Mouse (Mus musculus) induced T-regulatory cell, adult 2 months (primary cell): ENCODE measurements around the gene Nup214.

Experiments
- DNase-seq: peaks from one replicate; pipeline ENCODE4 v3.0.0-alpha.2; 2012; ENCODE audit warnings: low read depth

Gene Nup214

DNA sequence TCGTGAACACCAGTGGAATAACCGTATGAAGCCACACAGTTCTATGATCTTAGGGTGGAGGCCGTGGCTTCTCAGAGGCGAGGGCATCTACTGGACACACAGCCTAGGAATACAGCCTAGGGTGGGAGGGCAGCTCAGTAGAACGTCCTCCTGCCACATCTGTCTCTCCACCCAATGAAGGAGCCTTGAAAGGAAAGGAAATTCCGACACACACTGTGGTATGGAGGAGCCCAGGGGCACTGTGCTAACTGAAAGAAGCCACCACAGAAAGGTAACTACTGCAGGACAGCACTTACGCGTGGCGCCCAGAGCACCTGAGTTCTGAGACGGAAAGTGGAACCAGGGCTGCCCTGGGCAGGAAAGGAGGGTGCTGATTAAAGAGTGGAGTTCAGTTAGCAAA lies 96.5 kb downstream of the Nup214 start:
- no peak for DNase-seq

- DNase-seq = no peak
These were observed 100.2 kb downstream of the Nup214 start for GRCm38 (mm10) chr2:32074404-32074803.

- no peak for DNase-seq
These were observed 101.1 kb downstream of the Nup214 start for GRCm38 (mm10) chr2:32075368-32075767.

DNA sequence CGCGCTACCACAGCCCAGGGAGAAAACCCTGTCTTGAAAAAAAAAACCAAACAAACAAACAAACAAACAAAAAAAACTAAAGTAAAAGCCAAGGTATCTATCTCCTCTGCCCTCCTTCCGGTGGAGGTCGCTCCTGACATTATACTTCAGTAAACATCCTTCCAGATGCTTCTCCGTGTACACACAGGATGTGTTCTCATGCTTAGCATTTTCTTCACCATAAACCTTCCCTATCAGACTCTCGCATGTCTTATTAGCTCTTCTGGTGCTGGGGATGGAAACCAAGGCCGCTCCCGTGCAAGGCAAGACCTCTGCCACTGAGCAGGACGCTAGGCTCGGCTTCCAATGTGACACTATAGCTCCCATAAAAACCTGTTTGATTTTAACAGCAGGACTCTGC lies 103.5 kb downstream of the Nup214 start:
- DNase-seq = peak; percentile 73

DNA sequence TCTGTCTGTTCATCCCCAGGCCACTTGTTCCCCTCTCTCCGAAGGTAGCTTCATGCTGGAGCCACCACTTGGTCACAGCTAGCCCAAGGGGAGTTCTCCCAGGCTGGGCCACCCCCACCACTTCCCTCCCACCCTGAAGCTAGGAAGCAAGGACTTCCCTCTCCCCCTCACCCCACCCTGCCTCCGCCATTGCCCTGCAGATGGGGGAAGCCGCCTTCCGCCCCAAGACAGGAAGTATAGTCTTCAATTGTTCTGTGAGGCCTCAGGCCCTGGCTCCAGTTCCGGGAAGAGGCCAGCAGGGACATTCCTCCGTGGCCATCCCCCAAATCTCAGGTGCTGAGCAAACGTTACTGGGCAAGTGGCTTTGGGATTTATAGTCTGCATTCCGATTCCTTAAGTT lies 104.3 kb downstream of the Nup214 start:
- peak; percentile 82 for DNase-seq

- peak; percentile 39 for DNase-seq
These were observed 105.0 kb downstream of the Nup214 start for GRCm38 (mm10) chr2:32079191-32079725.

- DNase-seq = peak; percentile 79
These were observed 106.4 kb downstream of the Nup214 start for GRCm38 (mm10) chr2:32080681-32081080.

- peak; percentile 60 for DNase-seq
These were observed 107.2 kb downstream of the Nup214 start for GRCm38 (mm10) chr2:32081296-32081929.

GRCm38 (mm10) chr2:32082229-32082628 lies 108.0 kb downstream of the Nup214 start:
- peak; percentile 45 for DNase-seq

DNA sequence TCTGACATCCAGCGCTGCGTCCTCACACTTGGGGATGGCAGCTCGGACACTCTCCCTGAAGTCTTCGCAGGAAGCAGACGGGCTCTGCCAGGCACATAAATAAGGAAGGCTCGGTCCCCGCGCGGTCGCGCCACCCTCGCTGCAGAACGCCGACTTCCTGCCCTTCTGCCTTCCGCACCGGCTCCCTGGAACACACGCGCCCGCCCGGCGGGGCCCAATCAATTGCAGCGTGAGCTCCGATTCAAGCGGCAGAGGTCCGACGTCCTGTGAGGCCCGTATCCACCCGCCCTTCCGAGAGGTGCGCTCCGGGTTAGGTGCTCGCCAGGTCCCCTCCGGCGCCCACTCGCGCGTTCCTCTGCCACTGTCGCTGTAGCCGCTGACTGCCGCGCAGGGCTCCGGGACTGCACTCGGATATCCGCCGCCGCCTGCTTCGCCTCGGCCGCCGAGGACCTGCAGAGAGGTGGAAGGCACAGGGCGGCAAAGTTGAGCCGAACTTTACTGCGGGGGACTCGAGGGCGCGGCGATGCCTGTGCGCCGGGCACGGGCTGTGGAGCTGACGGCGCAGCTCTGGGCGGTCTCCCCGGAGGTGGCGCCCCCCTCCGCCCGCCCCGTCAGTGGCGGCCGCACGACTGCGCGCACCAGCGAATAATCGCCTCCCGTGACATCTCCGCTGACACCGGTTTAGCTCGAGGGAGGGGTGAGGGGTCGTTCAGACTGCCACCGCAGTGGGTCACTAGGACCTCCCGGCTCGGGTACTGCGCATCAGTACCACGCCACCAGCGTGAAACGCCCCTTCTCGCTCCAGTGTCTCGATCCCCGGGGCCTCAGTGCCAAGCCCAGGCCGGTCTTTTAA lies 109.1 kb downstream of the Nup214 start:
- peak; percentile 85 for DNase-seq

DNA sequence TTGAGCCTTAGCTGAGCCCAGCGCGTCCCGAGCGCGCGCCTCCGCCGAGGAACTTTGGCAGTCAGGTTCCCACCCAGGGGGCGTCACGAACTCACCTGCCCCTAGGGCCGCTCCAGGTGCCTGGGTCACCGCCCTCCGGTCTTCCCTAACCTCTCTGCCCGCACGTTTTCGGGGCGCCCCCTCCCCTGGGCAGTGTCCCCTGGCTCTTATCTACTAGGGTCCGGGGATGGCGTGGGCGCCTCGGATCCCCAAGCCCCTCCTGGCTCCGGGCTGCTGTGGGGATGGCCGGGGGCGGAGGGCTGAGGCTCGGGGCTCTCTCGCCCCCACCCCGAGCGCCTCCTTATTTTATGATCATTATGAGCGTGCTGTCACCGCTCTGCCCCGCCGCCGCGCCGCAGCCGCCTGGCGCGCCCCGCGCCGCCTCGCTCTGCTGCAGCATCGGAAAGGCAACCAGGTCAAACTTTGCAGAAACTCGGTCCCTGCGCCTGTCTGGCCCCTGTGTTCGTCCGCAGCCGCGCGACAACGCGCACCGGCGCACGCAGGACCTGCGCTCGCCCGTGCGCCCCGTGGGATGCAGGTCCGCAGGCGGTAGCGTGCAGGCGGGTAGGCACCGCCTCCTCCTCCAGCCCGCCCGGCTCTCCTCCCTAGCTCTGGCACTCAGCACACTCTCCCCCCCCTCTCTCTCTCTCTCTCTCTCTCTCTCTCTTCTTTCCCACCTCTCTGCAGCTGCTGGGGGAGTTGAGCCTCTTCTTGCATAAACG lies 110.1 kb downstream of the Nup214 start, which contains the start of gene Fam78a:
Gene Fam78a, minus strand, starts transcription at position 747 of the 761 bp plus-strand sequence.
- peak; percentile 63 for DNase-seq

GRCm38 (mm10) chr2:32084872-32085199 lies 110.6 kb downstream of the Nup214 start:
- no peak for DNase-seq

DNA sequence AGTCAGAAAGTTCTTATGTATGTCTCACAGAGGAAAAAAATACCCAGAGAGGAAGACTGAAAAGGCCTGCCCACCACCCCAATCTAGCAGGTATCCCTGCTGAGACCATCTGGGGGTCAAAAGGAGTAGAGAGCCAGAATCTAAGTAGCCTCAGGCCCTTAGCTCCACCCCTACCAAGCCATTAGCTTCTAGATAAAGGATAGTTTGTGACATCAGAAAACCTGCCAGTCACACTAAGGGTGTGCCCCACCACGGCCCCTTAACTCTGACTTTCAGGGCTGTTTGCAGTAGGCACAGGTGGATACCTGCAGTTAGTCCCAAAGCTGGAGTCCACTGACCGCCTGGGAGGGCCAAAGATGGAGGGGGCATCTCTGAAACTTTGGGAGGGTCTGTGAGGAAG lies 111.0 kb downstream of the Nup214 start:
- DNase-seq = peak; percentile 21

- no peak for DNase-seq
These were observed 113.4 kb downstream of the Nup214 start for GRCm38 (mm10) chr2:32087606-32088005.

- peak; percentile 19 for DNase-seq
These were observed 114.2 kb downstream of the Nup214 start for GRCm38 (mm10) chr2:32088372-32088981.

- DNase-seq = no peak
These were observed 115.4 kb downstream of the Nup214 start for GRCm38 (mm10) chr2:32089606-32090005.

DNA sequence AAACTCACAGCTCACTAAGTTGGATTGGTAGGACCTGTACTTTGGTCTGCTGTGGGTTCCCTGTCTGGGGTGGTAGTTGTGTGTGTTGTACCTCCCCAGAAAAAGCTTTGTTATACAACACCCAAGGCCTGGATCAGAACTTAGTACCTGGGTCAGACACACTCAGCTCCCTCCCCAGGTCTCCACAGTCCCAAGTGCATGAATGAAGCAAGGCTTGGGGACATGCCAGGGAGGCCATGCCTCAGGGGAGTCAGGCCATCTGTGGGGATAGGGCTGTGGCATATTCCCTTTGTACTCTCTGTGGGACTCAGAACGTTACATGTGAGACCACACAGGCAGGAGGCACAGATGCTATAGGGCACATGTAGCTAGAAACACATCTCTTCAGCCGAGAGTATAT lies 115.9 kb downstream of the Nup214 start:
- no peak for DNase-seq

DNA sequence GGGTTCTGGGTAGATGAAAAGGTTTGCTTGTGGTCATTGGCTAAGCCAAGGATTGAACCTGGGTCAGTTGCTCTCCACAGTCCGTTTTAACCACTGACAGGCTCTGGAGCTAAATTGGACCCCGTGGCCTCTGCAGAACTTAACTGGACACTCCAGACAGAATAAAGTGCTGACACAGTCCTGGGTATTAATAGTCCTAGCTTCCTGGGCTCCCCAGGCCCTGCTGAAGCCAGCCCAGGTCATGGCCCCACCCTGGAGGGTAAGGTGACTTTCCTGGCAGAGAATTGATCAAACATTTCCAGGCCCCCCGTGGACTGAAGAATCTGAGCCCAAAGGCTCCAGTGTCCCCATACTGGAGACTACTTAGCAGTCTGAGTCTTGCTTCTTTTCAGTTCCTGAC lies 117.7 kb downstream of the Nup214 start:
- DNase-seq = no peak

DNA sequence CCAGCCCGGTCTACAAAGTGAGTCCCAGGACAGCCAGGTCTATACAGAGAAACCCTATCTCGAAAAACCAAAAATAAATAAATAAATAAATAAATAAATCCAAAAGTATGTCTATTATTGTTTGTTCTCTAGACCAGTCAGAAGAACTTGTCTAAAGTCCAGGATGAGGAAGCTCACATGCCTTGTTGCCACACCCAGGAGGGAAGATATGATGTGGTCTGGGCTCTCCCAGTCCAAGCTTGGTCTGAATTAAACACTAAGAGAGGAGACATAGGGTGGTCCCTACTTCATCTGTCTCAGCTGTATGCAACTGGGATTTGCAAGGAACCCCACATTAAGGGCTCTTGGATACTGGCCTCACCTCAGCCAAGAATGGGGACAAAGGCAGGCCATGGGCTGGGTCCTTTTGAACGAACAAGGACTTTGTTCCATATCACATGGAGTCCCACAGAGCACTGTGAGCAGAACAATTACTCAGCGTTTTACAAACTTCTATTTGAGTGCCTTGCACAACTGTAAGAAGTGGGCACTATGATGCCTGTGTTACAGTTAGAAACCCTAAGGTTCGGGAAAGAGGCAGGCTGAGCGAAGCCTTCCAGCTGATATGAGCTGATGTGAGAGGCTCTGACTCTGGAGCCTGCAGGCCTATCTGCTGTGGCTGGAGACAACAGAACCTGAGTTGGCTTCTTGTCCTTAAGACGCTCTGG lies 119.9 kb downstream of the Nup214 start:
- DNase-seq = no peak

GRCm38 (mm10) chr2:32095351-32096121 lies 121.3 kb downstream of the Nup214 start, which contains the start of gene Plpp7:
Gene Plpp7 (plus strand): TSS chr2:32095528.
- DNase-seq = no peak

GRCm38 (mm10) chr2:32096122-32096420 lies 121.8 kb downstream of the Nup214 start:
- no peak for DNase-seq
